Mouse (Mus musculus) cerebellum, postnatal 25 days (tissue): ENCODE data around the gene Thbs2.

Experiments
- DNase-seq, 2 experiments: peaks; one replicate each; pipeline ENCODE4 v3.0.0; 2021; ENCODE audit warnings: mixed read lengths in 2 of 2

The Thbs2 gene

DNA sequence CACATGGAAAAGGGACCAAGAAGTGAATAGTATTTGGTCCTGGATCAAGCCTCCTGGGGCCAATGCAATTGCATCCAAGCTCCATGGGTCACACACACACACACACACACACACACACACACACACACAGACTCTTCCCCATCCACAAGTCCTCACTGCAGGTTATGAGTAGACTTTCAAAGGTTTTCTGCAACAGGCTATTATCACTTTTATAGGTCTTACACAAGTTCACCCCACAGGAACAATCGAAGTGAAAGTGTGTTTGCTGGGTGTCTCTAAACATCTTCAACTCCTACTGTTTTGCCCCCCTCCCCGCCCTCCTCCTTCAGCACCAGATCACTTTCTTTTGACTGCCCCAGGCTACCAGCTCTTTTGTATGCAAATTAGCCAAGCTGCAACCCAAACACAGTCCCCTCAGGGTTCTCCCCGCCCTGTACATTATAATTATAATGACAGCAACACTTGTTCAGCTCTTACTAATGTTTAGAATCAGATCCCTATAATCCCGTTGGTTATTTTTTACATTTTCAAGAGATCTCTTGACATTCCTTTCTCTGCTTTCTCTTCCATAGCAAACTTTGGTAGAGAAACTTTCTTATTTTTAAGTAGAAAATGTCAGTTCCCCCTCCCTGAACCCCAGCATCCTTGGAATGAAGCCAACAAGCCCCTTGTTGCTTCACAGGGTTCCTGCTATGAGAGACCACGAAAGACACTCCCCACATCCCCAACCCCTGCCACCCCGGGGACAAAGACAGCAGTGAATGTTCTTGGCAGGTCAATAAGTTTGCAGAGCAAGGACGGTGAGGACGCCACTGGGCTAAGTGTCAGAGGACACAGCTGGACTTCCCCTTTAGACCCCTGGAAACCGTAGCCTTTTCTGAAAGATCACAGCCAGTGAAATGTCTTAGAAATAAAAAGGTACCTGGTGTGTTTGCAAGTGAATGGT lies 714 bp downstream of the Thbs2 start:
- DNase-seq = no peak

DNA sequence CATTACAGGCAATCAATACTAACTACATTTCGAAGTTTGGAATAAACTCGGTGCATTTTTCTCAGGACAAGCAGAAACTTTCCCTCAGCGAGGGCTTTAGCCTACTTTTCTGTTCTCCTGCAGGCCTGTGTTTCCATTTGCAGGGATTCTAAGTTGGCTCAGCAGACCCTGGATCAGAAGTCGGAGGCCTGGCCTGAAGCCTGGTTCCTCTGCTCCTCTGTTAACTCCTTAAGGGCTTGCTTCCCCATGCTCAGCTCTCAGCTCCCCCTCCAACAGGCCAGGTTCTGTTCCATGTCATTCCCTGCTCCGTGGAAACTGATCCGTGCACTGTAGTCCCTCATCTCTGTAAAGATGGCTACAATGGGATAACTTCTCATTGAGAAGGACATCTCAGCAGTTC lies 2.1 kb downstream of the Thbs2 start:
- DNase-seq = peak in 1 of 2 experiments; percentile 24

DNA sequence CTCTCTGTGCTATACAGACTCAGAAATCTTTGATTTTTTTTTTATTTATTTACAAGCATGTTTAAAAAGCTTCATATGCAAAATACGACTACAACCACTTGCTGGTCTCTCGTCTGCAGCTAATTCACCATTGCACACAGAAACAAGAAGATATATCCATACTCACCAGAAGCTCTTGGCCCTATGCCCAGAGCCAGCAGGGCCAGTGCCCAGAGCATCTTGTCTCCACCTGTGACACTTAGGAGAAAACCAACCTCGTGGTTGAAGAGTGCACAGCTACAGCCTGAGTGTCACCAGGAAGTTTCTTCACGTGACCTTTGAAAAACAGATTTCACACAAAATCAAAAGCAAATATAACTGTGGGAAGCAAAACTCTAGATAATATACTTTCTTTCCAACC lies 2.8 kb downstream of the Thbs2 start:
- DNase-seq = peak; percentile 75 to 87

DNA sequence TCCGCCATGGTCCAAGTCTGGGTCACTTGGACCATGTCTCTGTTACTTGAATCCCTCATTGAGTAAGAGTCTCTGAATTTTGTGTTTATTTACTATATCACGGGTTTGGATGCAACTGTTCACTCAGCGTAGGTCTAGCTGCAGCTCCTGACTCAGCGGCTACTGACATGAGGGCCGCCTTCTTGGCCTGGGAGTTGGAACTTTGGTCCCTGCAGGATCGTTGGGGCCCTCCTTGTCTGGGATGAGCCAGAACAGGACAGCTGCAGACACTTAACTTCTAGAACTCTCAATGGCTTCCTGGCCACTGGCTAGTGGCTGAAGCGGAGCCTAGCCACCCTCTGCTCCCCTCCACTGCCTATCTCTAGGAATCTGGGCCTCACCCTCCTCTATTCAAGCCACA lies 11.2 kb downstream of the Thbs2 start:
- no peak for DNase-seq

DNA sequence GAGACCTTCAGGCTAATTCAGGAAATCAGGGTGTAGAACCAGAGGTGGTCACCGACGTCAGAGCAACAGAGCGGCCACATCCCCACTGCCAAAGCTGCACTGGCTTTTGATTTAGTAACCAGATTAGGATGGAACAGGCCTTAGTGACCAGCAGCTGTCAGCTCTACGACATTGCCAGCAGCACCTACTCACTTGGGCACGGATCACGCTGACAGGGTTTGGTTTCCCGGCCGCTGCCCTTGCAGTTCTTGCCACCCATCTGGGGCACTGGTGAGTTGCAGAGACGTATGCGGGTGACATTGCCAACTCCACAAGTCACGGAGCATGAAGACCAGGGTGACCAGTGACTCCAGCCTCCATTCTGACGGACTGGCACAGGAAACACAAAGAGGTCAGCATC lies 13.0 kb downstream of the Thbs2 start:
- no peak for DNase-seq

DNA sequence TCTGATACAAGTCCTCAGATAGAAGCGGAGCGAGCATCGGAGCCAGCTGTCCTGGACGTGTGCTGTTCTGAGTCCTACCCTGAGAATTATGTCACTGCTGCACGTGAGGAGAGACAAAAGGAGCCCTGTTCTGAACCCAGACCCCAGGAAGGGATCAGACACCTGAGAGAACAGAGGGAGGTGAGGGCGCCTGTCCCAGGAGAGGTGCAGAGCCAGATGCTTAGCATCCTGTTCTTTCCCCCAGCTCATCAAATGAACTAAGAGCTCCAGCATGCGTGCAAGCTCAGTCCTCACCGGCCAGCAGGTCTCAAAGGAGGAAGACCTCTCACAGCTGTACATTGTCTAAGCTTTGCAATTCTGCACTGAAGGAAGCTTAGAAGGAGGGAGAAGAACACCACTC lies 16.8 kb downstream of the Thbs2 start:
- DNase-seq = no peak

DNA sequence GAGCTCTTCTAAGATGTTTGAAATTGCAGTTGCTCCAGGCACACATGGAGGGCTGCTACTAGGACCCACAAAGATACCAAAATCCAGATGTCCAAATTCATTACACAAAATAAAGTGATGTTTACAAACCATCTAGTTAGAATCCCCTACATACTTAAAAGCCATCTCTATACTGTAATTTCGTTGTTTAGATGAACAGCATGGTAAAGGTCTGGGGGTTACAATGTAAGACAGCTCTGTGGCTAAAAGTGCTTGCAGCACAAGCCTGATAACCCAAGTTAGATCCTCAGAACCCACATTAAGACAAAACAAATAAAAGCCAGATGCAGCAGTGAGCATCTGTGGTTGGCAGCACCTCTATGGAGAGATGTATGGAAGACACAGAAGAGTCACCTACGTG lies 18.5 kb downstream of the Thbs2 start:
- no peak for DNase-seq

DNA sequence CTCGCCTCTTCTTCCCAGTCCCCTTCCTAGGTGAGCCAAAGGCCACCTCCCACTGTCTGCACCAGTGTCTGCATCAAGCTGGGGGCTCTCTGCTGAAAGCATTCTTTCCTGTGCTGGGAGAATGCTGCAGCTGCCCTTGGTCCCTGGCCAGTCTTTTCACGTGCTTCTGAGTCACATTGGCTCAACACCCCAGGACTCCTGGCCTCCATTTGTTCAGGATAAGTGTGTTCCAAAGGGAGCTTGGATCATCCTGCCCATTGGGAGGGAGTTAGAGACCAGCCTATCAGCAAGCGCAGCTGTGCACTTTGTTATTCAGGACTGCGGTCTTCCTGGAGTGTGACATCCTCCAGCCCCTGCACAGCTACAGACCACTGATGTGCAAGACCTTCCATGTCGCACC lies 21.6 kb downstream of the Thbs2 start:
- DNase-seq = peak; percentile 75 to 84

DNA sequence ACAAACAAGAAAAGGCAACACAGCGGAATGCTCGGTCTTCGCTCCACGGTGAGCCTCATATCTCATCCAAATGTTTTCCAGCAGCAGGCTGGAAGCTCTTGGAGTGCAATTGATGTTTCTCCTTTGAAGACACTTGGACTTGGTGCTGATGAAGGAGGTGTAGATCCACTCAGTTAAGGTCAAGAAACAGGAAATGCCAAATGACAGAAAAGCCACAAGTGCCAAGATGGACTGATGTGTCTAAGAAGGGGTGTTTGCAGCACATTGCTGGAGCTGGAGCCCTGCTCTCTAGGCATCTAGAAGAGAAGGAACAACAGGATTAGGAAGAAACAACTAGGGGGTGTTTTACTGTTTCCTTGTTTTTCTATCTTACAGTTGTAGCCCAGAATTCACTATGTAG lies 26.8 kb downstream of the Thbs2 start:
- no peak for DNase-seq

DNA sequence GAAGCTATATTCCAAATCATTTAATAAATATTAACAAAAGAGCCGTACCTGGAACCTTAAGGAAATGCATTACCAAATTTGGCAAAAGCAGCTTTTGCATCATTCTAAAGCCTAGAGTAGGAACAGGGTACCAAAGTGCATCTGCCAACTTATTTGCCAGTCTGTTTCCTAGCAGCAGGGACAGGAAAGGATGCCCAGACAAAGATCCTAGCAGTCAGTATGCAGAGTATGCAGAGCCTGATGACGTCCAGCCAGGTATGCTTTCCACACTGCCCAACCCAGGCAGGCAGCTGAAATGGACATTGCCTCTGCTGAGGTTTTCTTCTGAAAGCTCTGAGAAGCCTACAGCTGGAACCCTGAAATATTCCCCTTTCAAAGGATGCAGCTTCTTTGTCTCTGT lies 27.6 kb downstream of the Thbs2 start:
- DNase-seq = peak; percentile 30 to 31

DNA sequence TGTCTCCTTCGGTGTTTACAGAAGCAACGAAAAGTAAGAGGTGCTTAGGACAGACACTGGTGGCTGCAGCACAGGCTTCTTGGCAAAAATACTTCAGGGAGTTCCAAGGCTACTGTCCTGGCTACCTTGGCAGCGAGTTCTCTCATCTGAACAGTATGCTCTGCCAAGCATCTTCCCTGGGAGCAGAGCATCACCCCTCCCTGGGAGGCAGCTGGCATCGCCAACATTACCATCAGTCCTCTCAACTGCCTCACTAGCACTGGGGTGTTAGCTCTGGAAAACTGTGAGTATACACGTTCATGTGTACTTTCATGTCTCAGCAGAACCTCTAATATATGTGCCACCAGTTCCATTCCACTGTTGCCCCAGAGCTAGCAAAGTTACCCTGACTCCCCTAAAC lies 30.7 kb downstream of the Thbs2 start:
- DNase-seq = peak in 1 of 2 experiments; percentile 29

DNA sequence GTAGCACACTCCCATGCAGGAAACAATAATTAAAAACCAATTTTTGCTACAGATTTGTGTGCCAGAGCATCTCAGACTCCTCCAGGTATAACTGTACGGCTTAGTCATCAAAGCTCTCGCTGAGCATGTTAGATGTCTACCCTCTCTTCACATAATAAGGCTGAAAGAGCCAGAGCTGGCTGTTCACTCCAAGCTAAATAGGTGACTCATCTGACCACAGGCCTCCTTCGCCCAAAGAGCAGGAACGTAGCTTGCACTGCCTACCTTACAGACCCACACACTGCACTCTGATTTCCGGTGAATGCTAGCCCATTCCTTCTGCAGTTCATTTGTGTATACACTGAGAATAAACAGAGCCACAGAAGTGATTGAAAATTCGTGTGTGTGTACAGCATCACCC lies 31.6 kb downstream of the Thbs2 start:
- no peak for DNase-seq

DNA sequence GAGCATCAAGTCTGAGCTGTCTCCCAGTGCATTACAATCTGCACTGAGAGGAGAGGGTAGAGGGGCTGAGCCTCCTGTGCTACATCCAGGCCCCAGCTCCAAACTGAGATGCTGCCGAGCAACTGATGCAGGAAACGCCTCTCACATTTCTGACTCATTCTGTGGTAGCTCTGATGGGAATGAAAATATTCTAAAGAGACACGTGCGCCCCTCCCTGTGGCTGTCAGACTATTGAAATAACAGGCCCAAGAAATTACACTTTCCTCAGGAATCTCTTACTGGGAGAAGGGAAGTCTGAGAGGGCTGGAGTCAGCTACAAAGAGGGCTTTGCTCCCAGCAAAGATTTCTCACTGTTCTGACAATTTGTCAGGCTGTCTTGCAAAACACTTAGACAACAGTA lies 34.3 kb downstream of the Thbs2 start:
- no peak for DNase-seq

DNA sequence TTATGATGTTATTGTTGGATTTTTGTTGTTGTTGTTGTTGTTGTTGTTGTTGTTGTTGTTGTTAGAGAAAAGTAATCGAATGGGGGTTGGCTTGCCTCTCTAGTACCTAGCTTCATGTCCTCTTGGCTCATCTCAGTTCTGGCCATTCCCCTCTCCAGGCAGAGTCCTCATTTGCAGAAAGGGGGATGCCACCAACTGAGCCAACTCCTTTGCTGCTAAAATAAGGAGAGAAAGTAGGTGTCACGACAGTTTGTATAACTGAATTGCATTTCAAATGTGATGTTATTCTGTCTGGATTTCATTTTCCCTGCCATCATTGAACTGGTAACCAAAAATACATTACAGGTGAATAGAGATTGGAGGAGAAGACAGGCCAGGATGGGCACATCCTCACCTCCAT lies 35.9 kb downstream of the Thbs2 start:
- no peak for DNase-seq

DNA sequence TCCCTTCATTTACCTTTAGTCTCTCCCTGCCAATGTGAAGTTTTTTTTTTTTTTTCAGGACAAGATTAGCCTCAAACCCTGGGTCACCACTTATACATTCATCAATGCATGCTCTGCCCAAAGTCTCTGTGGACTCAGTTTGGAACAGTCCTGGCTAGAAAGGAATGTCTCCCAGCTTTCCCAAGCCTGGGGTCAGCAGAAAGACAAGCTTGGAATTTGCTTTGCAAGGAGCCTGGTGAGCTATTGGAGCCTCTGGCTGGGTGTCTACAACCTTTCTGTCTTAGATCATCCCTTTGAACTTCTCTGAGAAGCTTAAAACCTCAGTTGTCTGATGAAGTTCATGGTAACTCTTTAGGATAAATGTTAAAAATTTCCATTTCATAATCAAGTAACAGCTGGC lies 36.9 kb downstream of the Thbs2 start:
- DNase-seq = no peak

DNA sequence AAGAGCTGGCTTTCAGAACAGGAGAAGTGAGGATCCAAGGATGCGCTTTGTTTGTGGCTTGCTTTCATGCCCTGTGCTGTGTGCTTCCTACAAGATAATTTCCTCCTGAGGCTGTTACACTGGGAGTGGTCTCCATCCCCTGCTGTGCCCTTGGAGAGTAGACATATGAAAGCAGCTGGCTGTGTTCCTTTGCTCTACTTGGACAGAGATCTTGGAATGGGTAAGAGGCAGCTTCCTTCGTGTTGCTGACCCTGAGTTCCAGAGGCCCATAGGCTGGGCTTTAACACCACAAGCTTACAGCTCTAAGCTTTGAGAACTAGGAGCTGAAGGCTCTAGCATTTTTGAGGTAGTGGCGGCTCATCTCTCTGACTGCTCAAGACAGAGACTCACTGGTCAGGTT lies 39.1 kb downstream of the Thbs2 start:
- no peak for DNase-seq

DNA sequence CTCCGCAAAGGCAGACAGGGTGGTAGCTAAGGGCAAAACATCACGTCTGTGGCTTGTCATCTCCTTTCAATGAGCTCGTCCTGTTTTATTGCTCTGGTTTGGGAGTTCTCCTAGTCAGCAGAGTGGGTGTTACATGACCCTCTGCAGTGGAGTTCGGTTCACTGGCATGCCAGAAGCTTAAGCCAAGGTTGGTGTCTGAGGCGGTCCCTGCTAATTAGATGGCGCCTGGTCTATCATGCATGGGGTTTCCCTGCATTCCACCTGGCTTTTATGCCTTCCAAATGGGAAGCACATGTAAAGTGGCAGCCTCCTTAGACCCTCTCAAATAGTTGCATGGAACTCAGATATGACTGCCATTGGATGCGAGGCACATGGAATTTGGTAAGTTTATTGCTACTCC lies 42.0 kb downstream of the Thbs2 start:
- DNase-seq = no peak

DNA sequence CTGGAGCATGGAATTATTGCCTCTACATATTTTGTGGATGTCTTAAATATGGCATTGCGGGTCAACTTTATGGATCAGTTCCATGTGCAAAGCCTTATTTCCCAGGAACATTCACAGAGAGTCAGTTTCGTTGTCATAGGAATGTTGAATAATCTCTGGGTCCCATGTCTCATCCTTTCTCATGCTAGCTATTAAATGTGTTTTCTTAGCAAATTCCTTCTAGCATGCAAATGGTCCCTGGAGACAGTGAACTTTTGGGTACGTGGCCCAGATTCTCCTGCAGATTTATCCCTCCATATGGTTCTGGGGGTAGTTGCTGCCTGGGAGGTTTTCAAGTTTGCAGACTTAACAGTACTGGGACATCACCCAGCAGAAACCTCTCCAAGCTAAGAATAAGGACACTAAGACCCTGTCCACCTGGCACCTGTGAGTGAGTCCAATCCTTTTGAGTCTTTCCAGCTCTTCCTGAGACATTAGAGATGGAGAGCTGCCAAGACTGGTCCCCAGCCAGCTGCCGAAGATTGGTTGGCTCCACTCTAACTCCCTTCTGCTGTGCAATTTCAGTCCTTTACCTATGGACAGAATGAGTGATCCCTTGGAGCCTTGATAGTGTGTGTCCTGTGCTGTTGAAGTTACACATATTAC lies 45.9 kb downstream of the Thbs2 start:
- peak; percentile 26 to 59 for DNase-seq

DNA sequence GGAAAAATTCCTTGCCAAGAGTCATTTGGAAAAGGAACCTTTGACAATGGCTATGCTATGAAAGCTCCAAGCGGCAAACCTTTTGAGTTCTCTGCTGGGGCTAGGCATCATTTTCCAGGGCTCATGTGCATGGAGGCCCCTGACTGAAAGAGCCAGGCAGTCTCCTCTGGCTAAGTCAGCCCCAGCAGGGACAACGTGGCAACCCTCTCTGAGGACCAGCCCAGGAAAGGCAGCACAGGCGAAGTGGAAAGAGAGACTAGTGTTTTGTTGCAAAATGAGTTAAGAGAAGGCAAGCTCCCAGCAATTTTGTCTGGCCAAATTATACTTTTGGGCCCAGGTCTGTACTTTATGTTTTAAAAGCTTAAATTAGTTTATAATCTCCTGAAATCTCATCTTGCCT lies 50.0 kb downstream of the Thbs2 start:
- DNase-seq = no peak

DNA sequence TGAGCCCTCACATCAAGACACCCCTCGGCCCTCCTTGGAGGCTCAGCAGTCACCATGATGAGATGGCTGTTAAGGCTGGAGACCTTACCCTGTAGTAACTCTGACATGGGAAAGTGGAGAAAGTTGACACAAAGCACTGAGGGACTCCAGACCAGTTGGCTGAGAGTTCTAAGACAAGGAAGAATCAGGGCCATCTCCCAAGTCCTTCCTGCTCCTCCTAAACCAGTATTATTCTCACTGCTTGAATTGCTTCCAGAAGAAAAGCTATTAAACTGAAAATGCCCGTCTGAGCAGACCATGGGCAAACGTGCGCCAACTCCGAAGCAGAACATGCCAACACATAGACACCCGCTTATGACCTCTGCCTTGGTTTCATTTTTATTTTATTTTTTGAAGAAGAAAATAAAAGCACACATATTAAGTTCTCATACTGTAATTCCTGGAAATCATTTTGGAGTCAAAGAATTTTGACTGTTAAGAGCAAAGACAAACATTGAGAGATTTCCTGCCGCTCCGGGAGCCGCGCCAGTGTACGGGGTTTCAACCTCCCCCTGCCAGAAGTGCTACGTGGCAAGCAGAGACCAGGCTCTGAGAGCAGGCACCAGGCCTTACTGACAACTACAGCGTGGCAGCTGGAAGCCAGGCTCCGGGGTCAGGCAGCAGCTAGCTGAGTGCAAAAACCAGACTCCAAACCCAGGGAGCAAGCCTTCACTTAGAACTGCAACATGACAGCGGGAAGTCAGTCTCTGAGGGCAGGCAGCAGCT lies 53.5 kb downstream of the Thbs2 start:
- peak in 1 of 2 experiments; percentile 33 for DNase-seq

DNA sequence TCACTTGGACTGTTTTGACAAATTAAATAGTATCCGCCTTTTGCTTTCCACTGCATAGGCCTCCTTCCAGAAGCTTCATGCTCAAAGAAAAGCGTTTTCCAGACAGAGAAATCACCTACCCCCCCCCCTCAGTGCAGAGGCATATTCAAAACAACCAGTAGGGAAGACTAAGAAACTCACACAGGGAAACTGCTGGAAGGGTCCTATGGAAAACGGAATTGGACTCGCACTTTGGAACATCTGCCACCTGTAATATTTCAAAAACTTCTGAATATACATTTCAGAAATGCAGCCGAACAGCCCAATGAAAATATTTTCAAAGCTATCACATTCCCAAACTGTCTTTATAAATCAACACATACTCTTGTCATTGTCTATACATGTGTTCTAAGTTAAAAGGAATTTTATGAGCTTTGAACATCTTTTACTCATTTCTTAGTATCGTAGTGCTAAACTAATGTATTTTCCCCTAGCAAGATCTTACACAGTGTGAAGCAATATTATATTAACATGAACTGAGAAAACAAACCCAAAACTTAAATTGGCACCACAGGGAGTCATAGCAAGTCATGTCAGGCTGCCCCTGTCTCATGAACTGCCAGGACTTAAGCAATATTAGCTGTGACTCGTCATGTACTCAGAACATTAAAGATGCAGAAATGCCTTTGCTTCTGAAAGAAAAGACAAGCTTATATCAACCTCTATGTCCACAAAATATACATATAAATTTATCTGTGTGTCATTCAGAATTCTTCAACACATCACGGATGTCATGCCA lies 58.3 kb downstream of the Thbs2 start:
- DNase-seq = no peak

DNA sequence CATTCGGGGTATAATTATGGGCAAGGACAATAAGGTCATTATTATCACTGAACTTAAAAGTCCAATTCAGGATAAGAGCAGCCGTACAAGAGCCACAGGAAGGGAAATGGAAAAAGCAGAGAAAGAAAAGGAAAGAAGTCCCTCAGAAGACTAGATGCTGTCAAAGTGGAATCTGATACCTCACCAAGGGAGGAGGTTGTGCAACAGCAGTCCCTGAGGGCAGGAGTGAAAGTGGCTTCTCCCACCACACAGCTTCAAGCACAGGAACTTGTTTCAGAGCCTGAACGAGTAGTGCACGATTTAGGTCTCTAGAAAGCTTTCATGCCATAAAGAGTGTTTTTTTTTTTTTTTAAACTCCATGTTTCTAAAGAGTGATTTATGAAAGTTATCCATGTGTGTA lies 65.1 kb downstream of the Thbs2 start:
- DNase-seq = no peak

DNA sequence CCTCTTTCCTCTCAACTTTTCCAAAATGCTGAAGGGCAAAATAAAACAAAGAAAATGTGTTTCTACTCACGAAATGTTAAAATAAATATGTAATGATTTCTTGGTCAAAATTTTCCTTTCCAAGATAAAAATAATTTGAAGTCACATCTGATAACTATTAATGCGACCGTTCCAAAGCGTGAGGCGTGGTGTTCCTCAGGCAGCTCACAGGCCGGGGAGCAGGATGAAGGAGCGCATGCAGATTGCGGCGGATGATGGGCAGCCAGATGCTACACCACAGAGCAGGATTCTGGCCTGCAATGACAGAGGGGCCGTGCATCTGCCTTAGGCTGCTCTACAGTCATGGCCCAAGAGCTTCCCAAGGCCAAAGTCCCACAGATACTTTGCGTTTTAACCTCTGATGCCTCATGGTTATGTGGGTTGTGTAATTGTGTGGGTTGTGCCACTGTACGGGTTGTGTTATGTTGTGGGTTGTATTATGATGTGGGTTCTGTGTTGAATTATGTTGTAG lies 66.2 kb downstream of the Thbs2 start:
- DNase-seq = no peak
